Mouse (Mus musculus) 416B (cell line): ENCODE results near the gene Wdhd1.
A peak's percentile ranks its signal among the peaks of the same experiment; 100 is the strongest.

ENCODE experiments used
- DNase-seq: peaks from one replicate; pipeline ENCODE4 v3.0.0; 2011; ENCODE audit warnings: low read depth

The Wdhd1 gene

DNA sequence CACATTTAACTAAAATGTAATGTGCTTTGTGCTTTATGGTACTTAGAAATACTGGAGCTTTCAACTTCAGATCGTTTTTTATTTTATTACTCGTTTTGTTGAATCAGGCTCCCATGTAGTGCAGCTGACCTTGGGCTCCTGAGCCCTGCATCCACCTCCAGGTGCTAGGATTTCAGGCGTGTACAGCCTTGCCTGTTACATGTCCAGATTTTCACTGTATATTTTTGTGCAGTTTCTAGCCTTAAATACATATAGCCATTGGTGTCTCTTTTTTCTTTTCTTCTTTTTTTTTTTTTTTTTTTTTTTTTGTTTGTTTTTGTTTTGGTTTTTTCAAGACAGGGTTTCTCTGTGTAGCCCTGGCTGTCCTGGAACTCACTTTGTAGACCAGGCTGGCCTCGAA is 4.9 kb upstream of the Wdhd1 start:
- DNase-seq, result no peak

DNA sequence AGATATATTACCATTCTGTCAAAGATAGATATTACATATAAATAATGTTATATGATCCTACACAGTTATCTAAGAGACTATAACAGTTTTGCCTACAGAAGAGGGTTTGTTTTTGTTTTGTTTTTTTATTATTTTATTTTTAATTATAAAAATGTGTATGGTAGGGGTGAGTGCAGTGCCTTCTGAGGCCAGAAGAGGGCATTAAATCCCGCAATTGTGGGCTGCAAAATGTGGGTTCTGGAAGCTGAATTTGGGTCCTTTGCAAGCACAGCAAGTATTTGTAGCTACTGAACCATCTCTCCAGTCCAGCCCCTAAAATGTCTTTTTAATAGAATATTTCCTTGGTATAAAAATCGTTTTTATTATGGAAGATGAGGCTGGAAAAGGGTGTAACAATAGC is 2.4 kb upstream of the Wdhd1 start:
- no peak for DNase-seq

DNA sequence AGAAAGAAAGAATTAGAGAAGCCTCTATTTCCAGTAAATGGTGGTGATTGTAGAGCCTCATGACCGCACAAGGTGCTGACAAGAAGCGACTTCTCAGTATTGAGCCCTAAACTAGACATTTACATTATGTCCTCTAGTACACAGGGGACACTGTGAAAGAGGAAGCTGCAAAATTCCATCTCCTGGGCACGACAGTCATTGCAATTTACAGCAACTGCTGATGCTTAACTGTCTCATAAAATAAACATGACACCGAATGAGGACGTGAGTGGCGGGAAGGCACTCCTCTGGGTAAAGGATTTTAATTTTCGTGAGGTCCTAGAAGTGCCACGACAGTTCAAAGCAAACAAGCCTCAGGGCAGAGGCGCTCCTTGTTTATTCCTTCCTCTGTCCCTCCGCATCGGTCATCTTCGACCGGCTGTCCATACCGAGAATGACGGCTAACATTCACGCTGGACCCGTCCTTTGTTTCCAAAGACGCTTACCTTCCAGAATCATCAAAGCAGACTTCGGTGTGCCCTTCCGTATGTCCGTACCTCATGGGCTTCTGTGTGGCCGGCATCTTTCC is 537 bp downstream of the Wdhd1 start:
- peak; percentile 71 for DNase-seq

DNA sequence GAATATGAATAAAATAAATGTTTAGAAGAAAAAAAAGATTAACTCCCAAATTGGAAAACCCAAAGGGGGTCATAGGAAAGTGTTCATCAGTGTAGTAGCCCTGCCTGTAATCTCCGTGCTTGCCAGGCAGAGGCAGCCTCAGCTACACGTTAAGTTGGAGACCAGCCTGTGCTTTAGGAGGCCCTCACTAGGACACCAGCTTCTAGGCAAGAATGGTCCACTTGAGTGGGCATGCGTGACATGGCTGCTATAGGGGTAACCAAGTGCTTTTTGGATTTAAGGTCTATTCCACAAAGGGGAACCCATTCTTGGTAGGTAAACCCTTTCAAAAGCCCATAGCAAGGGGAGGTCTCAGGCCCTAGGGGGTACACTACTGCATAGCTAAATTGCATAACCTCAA is 1.2 kb downstream of the Wdhd1 start:
- DNase-seq, result peak; percentile 73

DNA sequence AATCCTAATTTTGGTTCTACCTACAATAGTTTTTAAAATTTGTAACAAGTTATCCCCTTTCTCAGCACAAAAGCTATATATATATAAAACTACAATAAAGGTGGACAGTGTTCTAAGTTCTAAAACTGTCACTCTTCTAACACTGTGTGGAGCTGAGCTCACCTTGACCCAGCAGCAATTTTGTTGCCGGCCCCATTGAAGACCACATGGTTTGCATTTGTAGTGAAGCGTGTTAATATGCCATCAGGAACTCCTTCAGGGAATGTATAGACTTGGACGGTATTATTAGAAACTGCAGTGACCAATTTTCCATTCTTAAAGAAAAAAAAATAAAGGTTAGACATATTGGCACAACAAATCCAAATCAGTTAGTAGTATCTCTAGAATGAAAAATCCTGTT is 2.9 kb downstream of the Wdhd1 start:
- no peak for DNase-seq

DNA sequence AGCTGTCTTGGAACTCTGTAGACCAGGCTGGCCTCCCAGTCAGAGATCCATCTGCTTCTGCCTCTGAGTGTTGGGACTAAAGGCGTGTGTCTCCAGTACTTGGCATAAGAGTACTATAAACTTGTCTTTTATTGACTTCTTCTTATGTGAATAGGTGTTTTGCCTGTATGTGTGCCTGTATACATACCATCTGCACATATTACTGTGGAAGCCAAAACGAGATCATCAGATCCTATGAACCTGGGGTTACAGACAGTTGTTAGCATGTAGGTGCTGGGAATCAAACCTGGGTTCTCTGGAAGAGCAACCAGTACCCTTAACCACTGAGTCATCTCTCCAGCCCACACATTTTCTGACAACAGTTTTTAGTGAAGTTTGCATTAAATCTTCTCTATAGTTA is 7.0 kb downstream of the Wdhd1 start:
- no peak for DNase-seq

DNA sequence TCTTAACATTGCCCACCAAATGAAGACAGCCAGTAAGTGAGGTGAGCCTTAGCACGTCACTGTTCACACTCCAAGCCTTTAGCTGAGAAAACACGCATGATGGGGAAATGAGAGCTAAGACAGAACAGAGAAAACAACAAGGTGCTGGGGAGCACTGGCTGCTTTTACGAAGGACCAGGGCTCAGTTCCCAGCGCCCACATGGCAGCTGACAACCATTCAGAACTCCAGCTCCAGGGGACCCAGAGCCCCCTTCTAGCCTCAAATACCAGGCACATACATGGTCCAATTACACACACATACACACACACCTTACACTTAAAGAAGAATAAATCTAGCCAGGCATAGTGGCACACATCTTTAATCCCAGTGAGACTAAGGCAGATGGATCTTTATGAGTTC is 7.6 kb downstream of the Wdhd1 start:
- DNase-seq, result no peak

DNA sequence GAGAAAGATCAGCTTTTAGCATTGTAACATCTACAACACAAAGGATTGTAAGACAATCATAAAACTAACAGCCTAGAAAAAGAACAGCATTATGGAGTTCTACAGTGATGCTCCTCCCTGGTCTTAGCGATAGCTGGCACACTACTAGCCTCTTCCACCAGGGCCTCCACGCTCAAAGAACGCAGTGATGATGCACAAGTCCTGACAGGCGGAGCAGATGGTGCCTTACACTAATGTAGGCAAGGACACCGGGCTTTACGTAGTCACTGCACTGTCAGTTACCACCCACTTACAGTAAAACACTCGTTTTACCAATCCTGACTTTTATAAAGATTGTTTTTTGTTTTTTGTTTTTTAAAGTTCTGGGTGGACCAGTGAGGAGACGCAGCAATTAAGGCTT is 10.8 kb downstream of the Wdhd1 start:
- DNase-seq, result no peak

DNA sequence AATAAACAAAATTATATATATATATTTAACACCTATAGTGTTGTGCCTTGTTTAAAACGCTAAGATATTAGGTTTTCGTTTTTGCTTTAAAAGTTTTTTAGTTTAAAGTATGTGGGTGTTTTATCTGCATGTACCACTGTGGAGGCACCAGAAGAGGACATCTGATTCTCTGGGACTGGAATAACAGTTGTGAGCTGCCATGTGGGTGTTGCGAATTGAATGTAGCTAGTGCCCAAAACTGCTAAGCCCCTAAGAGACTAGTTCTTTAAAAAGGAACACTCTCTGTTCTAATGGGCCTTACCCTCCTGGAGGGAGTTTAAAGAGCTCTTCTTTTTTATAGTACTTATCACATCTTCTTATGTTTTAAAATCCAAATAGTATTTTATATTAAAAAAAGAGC is 11.8 kb downstream of the Wdhd1 start:
- no peak for DNase-seq

DNA sequence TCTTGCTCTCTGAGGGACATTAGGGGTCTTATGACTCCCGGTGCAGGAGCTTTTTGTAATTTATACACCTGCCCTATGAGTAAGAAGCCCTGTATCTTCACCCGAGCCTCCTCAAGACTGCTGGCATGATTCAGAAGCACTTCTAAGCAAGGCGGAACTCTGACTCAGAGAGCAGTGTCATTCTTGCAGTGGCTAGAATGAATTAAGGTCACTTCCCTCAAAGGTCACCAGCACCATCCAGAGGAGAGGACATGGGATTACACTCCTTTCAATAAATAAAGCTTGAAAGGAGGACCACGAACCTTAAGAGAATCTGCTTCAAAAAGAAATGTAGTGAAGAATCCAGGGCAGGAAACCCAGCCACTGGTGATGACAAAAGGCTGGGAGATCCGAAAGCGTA is 26.8 kb downstream of the Wdhd1 start:
- peak; percentile 89 for DNase-seq

DNA sequence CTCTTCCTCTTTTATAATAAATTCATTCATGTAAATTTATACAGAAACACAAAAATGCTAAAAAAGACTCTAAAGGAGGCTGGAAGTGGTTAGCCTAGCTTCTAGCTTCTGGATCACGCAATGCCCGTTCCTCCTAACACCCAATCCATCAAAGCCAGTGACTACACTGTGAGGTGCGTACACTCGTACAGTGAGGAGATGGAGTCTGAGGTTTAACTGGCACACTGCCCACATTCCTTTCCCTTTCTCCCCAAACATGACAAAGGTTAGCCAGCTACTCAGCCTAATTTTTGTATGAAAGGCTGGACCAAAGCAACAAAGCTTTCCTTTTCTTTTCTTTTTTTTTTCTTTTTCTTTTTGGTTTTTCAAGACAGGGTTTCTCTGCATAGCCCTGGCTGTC is 33.9 kb downstream of the Wdhd1 start:
- peak; percentile 23 for DNase-seq

DNA sequence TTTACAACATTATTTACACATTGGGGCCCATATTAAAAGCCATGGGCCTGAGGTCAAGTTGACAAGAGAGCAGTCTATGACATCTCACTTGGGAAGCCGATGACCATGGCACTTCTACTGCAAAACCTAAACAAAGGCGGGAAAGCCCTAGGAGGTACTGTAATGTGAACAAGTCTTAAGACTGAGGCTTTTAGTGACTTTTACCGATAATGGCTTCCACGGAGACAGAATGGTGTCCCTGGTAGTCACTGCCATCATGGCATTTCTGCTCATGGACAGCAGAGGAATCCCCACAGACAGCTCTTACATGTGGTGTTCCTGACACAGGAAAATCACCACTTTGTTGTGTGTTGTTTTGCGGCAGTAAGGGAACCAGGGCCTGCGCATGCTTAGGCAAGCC is 35.6 kb downstream of the Wdhd1 start:
- no peak for DNase-seq

DNA sequence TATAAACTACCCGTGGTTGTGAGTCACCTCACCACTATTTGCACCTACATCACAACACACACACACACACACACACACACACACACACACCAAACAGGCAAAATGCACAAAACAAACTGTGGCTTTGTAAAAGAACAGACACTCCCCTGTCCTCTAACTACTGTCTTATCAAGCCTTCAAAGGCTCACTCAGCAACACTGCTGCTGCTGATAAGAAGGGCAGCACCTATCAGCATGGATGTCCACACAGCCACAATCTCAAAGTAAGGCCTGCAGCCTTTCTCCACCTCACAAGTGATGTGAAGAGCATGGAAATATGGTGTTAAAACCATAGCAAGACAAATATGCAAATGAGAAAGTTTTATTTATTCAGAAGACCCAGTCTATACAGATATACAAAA is 36.1 kb downstream of the Wdhd1 start:
- DNase-seq, result peak; percentile 63

DNA sequence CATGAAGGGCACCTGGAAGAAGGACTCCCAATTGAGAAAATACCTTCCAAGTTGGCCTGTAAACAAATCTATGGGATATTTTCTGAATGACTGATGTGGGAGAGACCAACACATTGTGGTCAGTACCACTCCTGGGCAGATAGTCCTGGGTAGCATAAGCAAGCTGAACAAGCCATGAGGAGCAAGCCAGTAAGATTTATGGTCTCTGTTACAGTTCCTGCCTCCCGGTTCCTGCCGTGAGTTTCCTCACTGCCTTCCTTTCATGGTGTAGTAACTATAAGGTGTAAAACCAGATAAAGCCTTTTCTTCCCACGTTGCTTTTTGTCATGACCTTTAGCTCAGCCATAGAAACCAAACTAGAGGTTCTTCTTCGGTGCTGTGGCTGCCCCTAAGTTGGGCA is 39.4 kb downstream of the Wdhd1 start:
- DNase-seq, result no peak

DNA sequence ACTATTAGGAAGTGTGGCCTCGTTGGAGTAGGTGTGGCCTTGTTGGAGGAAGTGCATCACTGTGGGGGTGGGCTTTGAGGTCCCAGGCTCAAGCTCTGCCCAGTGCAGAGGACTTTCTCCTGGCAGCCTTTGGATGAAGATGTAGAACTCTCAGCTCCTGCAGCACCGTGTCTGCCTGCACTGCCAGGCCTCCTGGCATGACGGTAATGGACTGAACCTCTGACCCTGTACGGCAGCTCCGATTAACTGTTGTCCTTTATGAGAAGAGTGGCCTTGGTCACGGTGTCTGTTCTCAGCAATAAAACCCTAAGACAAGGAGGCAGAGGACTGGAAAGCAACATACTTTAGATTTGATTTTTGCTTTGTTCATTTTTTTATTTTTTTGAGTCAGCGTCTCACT is 40.2 kb downstream of the Wdhd1 start:
- no peak for DNase-seq

DNA sequence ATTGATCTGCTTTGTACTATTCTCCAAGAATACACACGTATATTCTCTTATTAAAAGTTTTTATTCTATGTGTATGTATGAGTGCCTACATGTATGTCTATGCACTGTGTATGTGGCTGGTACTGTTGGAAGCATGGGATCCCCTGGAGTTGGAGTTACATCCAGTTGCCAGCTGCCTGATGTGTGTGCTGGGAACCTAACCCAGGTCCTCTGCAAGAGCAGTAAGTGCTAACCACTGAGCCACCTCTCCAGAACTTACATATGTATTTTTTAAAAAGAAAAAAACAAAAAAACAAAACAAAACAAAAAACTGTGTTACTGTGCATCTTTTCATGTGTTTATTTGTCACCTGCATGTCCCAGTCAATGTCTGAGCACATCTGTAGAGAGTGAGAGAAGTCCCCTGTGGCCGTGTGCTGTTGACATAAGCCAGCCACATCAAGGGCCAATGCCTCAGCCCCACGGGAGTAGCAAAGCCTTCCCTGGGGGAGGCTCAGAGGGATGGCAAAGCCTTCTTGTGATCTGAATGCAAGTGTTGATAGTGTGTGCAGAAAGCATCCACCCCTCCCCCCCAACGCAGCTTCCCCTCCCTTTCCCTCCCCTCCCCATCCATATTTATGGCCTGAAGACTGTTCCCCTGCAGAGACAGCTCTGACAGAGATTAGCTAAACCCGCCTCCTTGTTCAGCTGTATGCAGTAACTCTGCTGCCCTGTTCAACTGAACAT is 42.0 kb downstream of the Wdhd1 start:
- no peak for DNase-seq

DNA sequence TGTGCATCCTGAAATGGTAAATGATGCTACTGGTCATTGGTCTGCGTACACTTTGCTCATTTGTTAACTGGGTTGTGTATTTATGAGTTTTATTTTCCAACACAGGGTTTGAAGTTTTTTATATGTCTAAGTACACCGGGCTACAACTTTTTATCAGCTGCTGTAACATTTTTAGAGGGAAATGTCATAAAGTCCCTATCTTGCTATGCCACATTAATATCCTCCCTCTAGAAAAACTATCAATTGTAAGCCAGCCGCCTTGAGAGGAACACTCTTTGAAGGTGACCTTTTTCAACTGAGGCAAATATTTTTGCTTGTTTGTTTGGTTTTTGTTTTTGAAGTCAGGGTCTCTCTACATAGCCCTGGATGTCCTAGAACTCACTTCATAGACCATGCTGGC is 42.6 kb downstream of the Wdhd1 start:
- DNase-seq, result no peak

DNA sequence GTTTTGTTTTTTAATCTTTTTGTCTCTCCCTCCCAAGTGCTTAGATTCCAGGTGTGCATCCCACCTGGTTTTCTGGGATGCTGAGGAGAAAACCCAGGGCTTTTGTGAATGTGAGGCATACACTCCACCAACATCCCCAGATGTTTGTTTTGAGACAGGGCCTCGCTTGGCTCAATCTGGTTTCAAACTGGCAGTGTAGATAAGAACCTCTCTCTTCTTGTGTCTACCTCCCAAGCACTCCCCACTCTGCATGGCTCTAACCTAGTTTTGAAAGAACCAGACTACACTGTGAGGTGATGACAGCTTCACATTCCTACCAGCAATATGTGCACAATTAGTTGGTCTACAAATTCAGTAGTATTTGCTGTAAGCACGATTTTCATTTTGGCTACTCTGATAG is 43.1 kb downstream of the Wdhd1 start:
- no peak for DNase-seq

DNA sequence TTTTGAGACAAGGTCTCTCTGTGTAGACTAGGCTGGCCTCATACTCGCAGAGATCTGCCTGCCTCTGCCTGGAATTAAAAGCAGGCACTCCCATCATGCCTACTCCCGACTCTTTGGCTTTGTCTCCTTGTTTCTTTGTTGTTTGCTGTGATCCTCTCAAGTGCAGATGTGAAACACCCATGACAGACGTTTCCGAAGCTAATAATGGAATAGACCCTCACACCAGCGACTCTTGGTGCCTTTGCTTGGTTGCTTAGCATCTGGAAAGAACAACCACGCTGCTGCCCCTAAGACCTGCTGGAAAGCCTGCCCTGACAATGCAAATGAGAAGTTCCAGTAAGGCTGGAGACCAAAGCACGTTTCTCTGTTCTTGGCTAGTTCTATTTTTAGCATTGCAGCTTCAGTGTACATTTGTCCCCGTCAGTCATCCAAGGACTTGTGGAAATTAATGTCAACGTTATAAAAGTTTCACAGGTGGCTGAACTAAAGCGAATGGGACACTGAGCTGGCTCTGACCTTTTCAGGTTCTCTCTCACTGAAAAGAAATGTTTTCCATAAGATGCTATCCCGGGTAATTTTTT is 46.8 kb downstream of the Wdhd1 start:
- DNase-seq, result no peak

DNA sequence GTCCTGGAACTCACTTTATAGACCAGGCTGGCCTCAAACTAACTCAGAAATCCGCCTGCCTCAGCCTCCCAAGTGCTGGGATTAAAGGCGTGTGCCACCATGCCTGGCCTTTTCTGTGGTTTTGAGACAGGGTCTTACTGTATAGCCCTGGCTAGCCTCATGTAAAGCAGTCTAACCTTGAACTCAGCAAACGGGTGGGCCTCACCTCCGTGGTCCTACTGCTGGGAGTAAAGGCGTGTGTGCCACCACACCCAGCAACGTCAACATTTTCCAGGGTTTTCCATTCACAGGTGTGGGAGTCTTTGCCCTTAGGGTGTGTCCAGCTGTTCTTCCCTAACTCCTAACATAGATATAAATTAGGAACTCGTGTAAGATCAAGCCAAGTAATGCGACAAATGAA is 50.7 kb downstream of the Wdhd1 start:
- no peak for DNase-seq

DNA sequence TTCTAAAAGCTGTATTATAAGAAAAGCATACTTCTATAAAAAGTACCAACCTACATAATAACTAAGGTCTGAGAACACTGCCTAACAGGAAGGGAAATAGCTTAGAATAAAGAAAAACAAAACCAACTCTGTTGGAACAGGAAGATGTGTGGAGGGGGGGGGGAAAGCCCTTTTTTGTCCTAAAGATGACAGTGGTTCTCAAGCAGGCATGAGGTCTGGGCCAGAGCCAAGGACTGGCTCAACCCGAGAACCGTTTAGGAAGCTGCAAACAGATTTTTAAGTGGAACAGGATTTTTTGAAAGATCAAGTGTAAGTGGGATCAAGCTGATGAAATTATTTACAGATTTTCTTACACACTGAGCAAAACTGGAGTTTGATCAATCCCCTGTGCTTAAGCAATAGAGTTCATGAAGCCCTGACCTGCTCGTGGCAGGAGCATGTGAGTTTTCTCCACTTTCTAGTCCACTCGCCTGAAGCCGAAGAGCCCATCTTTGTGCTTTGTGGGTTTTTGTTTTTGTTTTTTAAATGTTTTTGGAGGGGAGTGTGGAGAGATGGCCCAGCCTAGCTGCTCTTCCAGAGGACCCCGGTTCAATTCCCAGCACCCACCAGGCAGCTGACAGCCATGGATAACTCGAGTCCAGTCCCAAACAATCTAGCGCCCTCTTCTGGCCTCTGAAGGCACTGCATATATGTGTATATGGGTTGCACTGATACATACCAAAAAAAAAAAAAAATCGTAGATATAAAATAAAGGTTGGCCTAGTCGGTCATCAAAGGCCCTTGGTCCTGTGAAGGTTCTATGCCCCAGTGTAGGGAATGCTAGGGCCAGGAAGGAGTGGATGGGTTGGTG is 52.0 kb downstream of the Wdhd1 start:
- DNase-seq, result peak; percentile 74

DNA sequence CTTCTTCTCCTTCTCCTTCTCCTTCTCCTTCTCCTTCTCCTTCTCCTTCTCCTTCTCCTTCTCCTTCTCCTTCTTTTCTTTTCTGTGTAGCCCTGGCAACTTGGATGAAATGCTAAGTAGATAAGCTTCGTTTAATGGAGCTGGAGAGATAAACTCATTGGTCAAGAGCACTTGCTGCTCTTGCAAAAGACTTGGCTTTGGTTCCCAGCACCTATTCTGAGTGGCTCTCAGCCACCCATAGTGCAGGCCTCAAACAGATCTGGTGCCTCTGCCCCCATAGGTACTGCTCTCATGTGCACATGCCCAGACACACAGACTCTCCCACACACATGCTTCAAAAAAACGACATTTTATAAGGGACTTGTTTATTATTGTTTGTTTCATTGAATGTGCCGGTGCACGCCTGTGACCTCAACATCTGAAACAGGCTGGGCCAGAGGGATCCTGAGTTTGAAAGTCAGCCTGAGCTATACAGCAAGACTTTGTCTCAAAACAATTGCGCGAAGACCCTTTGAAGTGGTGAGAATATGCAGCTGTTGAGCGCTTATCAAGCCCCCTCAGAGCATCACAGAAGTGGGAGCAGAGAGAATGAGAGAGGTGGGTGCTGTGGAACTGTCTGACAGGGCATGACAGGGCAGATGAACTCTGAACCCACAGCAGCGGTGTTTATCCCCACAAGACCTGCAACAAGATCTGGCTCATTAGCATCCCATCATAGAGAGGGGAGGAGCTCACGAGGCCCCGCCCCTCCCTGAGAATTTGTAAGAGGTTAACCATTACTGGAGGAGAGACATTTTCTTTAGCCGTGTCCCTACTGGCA is 53.8 kb downstream of the Wdhd1 start:
- no peak for DNase-seq
